Mouse (Mus musculus) adrenal gland, adult 8-10 months (tissue): Measurements from ENCODE around the gene Ptgr2. TPM values are rescaled to one million over a fixed set of nuclear protein-coding genes. Genes with fewer than 3 reads are reported as not detected.
"Not testable (repeated sequence)": the region's sequence is repeated elsewhere in the genome, so short reads cannot be mapped to it uniquely, and the experiment has no call there.

Source experiments
- DNase-seq: peaks from one replicate; pipeline ENCODE4 v3.0.0; 2022
- total RNA-seq, 4 experiments: library from RNA; stranded (reverse); gene quantifications; 2 replicates each; pipeline ENCODE4 v1.2.4; 2022

The Ptgr2 gene
- total RNA-seq, 4 experiments from 2014 or later = 58.2 to 83.0 (median 73.1) TPM

GRCm38 (mm10) chr12:84304554-84304953 is 19.5 kb downstream of the Ptgr2 start:
- no peak for DNase-seq

DNA sequence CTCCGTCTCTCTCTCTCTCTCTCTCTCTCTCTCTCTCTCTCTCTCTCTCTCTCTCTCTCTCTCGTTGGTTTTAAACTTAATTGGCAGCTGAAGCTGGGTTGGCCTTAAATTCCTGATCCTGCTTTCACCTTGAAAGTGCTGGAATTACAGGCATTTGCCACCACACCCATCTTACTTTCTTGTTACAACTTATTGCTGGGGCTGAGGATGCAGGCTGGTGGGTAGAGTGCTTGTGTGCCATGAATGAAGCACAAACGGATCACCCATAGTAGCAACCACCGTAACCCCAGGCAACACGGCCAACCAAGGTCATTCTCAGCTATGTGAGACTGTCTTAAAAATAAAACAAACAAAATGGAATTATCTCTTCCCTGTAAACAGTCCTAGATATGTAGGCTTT is 26.3 kb downstream of the Ptgr2 start:
- DNase-seq = no peak

GRCm38 (mm10) chr12:84316006-84316405 is 31.0 kb downstream of the Ptgr2 start:
- DNase-seq = no peak

DNA sequence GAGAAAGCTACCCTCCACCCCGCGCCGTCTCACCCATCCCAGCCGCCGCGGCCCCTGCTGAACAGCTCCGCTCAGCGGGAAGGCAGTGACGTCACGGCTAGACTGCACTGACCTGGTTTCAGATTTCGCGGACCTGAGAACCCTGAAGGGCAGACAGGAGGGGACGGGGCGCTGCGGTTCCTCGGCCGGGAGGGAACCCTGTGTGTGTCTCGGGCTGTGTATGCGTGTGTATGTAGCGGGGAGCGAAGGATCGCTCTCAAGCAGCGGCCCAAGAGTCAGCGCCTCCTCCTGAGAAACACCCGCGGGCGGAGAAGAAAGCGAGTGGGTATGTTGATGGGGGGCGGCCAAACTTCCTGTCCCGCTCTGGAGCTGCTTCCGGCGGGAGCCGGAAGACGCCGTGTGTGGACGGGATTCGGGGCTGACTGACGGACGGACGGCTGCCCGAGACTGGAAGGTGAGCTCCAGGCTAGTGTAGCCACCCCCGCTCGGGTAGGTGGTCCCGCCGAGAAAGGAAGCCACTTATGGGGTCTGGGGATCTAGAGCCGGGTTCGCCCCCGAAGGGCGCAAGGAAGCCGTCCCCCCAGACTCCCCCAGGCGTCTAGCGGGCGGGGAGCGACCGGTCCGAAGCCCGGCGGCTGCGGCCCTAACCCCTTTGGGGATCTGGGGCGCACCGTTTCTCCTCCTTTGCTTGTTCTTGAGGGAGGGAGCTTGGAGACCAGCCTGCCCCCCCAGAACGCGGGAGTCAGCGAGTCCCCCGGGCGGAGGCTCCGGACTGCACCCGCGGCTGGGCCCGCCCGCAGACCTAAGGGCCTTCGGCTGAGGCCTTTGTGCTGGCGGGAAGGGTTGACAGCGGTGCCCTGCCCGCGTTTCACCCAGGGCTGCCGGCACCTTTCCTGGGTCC is 31.9 kb downstream of the Ptgr2 start, which contains the start of gene Zfp410:
Gene Zfp410 (plus strand): TSS at position 132 of the 901 bp plus-strand sequence.
- peak; percentile 81 for DNase-seq

DNA sequence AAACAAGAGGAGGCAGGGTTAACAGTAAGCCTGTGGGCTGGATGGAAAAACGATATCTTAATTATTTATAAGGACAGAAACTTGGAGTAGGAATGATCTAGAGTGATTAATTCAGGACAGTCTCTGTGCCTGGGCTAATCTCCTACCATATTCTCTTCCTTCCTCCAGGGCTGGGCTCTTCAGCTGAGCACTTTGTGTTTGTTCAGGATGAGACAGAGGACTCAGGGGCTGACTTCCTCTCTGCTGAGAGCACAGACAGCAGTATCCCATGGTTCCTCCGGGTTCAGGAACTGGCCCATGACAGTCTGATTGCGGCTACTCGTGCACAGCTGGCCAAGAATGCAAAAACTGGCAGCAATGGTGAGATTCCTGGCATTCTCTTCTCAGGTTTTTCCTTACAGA is 42.1 kb downstream of the Ptgr2 start:
- DNase-seq = no peak

- DNase-seq = no peak
These were observed 52.1 kb downstream of the Ptgr2 start for GRCm38 (mm10) chr12:84336963-84337625.

DNA sequence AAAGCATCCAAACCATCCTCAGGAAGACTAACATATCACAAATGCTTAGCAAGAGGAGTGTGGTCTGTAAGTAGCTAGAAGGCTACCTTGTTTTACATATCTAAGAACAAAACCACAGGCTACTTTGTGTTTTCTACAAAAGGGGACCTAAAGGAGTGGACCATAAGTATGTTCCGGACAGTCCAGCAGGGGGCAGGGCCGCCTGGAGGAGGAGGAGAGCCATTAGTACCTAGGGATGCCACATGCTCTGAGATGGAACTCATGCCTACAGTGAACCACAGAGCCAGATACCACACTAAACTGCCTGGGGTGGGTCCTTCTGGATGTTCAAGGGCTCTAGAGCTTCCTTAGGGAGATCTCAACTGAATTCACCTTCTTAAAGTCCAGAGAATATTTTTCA is 62.2 kb downstream of the Ptgr2 start:
- DNase-seq = no peak

- DNase-seq = not testable (repeated sequence)
These were observed 73.7 kb downstream of the Ptgr2 start for GRCm38 (mm10) chr12:84358699-84359098.

DNA sequence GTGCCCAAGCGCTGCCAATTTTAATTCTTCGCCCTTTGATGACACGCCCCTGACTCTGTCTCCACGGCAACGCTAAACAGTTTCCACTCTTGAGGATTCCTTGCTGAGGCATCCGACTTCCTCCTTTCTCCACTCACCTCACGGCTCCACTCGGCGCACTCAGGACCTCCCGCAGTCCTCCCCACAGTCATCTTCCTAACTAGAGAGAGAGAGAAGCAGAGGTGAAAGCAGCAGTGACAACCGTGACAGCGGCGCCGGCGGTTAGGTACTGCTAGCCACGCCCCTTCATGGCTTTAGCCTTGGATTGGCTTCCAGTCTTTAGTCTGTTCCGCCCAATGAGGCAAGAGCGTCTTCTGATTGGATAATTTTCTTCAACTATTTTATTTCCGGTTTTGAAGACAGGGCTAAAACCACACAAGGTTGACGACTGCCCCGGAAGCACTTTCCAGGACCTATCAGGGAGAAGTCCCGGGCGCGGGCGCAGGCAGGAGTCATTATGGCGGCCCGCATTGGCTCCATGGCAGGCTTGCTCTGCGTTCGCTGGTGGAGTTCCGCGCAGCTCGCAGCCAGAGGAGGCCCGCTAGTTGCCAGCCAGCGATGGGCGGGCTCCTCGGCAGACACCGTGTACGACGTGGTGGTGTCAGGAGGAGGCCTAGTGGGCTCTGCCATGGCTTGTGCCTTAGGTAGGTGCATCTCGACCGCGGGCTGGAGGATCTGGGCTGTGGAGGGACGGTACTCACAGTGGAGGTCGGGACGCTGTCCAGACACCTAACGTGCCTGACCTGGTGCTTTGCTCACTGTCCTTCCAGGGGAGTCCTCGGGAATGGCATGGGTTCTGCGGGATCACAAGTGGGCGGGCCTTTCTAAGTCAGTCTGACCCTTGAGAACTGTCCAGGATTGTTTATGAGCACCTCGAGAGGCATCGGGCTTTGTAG is 76.8 kb downstream of the Ptgr2 start, which contains the start of the genes Coq6 and Fam161b:
Gene Coq6 (plus strand): TSS at position 103 of the 935 bp plus-strand sequence.
Gene Fam161b (minus strand): TSS at position 279 of the 935 bp plus-strand sequence.
- peak; percentile 94 for DNase-seq

- DNase-seq = peak; percentile 47
These were observed 77.8 kb downstream of the Ptgr2 start for GRCm38 (mm10) chr12:84362872-84363271.

- DNase-seq = no peak
These were observed 79.3 kb downstream of the Ptgr2 start for GRCm38 (mm10) chr12:84364291-84364690.

DNA sequence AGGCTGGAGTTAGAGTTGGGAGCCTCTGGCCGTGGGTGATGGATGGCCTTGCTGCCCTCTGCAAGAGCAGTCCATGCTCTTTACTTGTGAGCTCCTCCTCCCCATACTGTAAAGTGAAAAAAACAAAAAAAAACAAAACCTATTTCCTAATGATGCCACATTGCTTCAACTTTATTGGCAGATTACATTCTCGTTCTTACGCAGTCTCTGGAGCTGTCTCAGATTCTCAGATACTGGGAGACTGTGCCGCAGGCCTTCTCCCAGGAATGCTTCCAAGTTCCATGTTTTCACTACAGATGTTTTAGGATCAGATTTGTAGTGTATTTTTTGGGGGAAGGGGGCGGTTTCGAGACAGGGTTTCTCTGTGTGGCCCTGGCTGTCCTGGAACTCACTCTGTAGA is 80.1 kb downstream of the Ptgr2 start:
- DNase-seq = no peak

Other genes starting within 250 kb of the Ptgr2 start
- 1 to 10 TPM in 2 of 4 experiments, under 1 TPM in 2; 0.56 to 3.5 (median 1.7) TPM for gene Acot4, start 246.9 kb upstream of the Ptgr2 start, total RNA-seq
- gene Gm49366, start 246.3 kb upstream of the Ptgr2 start, total RNA-seq = 1 to 10 TPM in 1 of 4 experiments, not detected in 3; 1.2 TPM
- 1 to 10 TPM in 1 of 4 experiments, under 1 TPM in 1, not detected in 2; 0.29 to 2.8 TPM for gene Acot3, start 233.1 kb upstream of the Ptgr2 start, total RNA-seq
- under 1 TPM in 2 of 4 experiments, not detected in 2; 0.23 to 0.49 TPM for gene Acot5, start 215.9 kb upstream of the Ptgr2 start, total RNA-seq
- 1 to 10 TPM; 6.0 to 8.1 (median 7.0) TPM for gene Acot6, start 184.6 kb upstream of the Ptgr2 start, total RNA-seq
- 10 to 100 TPM; 14.9 to 30.8 (median 22.0) TPM for gene Dnal1, start 170.9 kb upstream of the Ptgr2 start, total RNA-seq
- gene Pnma1, start 136.7 kb upstream of the Ptgr2 start, total RNA-seq = under 1 TPM; 0.09 to 0.56 (median 0.35) TPM
- 10 to 100 TPM; 21.2 to 31.2 (median 27.3) TPM for gene Elmsan1, start 66.4 kb upstream of the Ptgr2 start, total RNA-seq
- gene Zfp410, start 31.6 kb downstream of the Ptgr2 start, total RNA-seq = 10 to 100 TPM; 30.6 to 50.0 (median 36.0) TPM
- 10 to 100 TPM; 35.6 to 54.7 (median 43.9) TPM for gene Coq6, start 76.4 kb downstream of the Ptgr2 start, total RNA-seq
- 1 to 10 TPM; 2.3 to 3.9 (median 3.3) TPM for gene Fam161b, start 76.6 kb downstream of the Ptgr2 start, total RNA-seq
- 100 to 1,000 TPM; 101 to 157 (median 123) TPM for gene Entpd5, start 123.8 kb downstream of the Ptgr2 start, total RNA-seq
- gene Bbof1, start 123.8 kb downstream of the Ptgr2 start, total RNA-seq = 1 to 10 TPM; 1.2 to 3.5 (median 2.0) TPM
- gene Rnf113a2, start 132.0 kb downstream of the Ptgr2 start, total RNA-seq = 10 to 100 TPM; 15.0 to 19.2 (median 17.6) TPM
- gene Aldh6a1, start 165.8 kb downstream of the Ptgr2 start, total RNA-seq = 100 to 1,000 TPM; 125 to 228 (median 171) TPM
- gene Lin52, start 166.2 kb downstream of the Ptgr2 start, total RNA-seq = 10 to 100 TPM; 17.8 to 21.3 (median 19.6) TPM